Comparison of ENCODE assay signal across 9 mouse cellular contexts in the genomic region with DNA sequence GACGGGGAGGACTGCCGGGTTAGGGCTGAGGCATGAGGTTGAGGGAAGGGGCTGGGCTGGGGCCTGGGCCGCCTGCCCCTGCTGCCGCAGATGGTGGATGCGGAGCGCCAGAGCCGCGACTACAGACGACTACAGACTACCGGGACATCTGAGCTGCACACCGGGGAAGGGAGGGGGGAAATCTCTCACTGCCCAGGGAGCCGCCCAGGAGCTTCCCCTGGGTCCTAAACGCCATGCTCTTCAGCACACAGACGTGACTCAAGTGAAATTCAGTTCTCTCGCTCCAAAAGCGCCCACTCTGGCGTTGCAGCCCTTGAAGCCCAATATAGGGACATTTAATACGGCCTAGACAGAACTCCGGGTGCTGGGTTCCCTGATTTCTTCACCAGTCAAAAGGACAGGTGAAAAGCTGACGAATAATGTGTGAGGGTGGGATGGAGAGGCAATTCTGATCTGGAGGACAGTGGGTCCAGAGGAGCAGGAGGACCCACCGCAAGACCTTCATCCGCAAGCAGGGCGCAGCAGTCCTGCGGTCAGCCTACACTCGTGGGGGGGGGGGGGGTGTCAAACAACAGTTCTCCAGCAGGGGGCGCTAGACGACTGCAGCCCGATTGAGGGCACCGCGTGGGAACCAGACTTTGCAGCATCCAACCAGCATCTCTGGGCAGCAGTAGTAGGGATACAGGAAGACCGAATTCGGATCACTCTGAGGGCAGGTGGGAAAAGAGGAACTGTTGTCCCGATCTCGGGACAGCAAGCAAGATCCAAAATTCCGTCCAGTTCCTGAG. TPM values are rescaled to one million over a fixed set of nuclear protein-coding genes. Genes with fewer than 3 reads are reported as not detected.
DNase-seq lines count a peak whose midpoint lies in the region; ATAC-seq lines count a peak whose summit lies in the region.
"Had no signal": no experiment of that assay in that cellular context is flagged by ENCODE, and none has a peak within 500 bp of the region (broad histone marks: within the 10 kb centered on the region; RNA-seq: fewer than 3 reads in every experiment).

A gene (minus strand): TSS at position 136 of the 788 bp plus-strand sequence.

- intact Hi-C loops in heart, postnatal 36 days (cut with DNase I) = loop anchor here (1.0 kb wide), 1 partner anchor 32 kb away; no protein-coding TSS in a partner anchor

- peak within 1 kb of the TSS; percentile 23 for H3K4me2 ChIP-seq in limb, embryonic 13.5 days (replicated peaks)
- peak within 1 kb of the TSS; percentile 32 for H3K4me2 ChIP-seq in midbrain, embryonic 15.5 days

- peak; percentile 26; the same call in 1 of the 2 replicates for ATAC-seq in limb, embryonic 13.5 days (ENCODE audit: low FRiP score, low read depth)
- peak; percentile 38; the same call in 1 of the 2 replicates for ATAC-seq in midbrain, embryonic 15.5 days (replicated peaks)

- peaks cover 98% of the 10 kb centered on the region for H3K27me3 ChIP-seq in limb, embryonic 13.5 days
- peaks cover 78% of the 10 kb centered on the region for H3K27me3 ChIP-seq in midbrain, embryonic 15.5 days (replicated peaks)

- DNase-seq in right cerebral cortex, adult 18-20 months = peak; percentile 38
- no peak for DNase-seq in right cerebral cortex, postnatal 25 days
- DNase-seq in adrenal gland, postnatal 10 days = peak; percentile 81
- peak; percentile 88 for DNase-seq in embryo, embryonic 9.5 days (ENCODE audit: extremely low spot score)
- DNase-seq in heart, postnatal 36 days = peak; percentile 57 to 63
- peak; percentile 82 for DNase-seq in thymus, postnatal 4 days

- H3K27ac ChIP-seq in limb, embryonic 13.5 days = no peak within 1 kb of the TSS
- no peak within 1 kb of the TSS for H3K27ac ChIP-seq in midbrain, embryonic 15.5 days

- no peak within 1 kb of the TSS; the same call in 1 of the 2 replicates for H3K9ac ChIP-seq in limb, embryonic 13.5 days
- 0 out of 2 replicates have a peak within 1 kb of the TSS, but pooled peaks have one; percentile 28 for H3K9ac ChIP-seq in midbrain, embryonic 15.5 days

- H3K4me1 ChIP-seq in limb, embryonic 13.5 days = 0 out of 2 replicates have a peak, but pooled peaks cover 10% of the 10 kb centered on the region
- H3K4me1 ChIP-seq in midbrain, embryonic 15.5 days = peaks cover 41% of the 10 kb centered on the region

- H3K9me3 ChIP-seq in limb, embryonic 13.5 days = no peaks in the 10 kb centered on the region
- no peaks in the 10 kb centered on the region for H3K9me3 ChIP-seq in midbrain, embryonic 15.5 days

- 2% methylated on average over 35 of the region's 35 CpGs for WGBS in limb, embryonic 13.5 days
- 4% methylated on average over 35 of the region's 35 CpGs for WGBS in midbrain, embryonic 15.5 days

- no peaks in the 10 kb centered on the region for H3K36me3 ChIP-seq in limb, embryonic 13.5 days
- H3K36me3 ChIP-seq in midbrain, embryonic 15.5 days (replicated peaks) = no peaks in the 10 kb centered on the region

- H3K4me3 ChIP-seq in limb, embryonic 13.5 days = peak within 1 kb of the TSS; percentile 24
- peak within 1 kb of the TSS; percentile 18 for H3K4me3 ChIP-seq in midbrain, embryonic 15.5 days

RNA-seq across cellular contexts. Expression of the gene that starts here (rescaled TPM):
- total RNA-seq in adrenal gland, postnatal 10 days (2021) = under 1 TPM; 0.39 to 1.00 TPM
- under 1 TPM in 1 of 2 experiments, not detected in 1; 0.14 TPM for total RNA-seq in heart, postnatal 36 days (2021)
- not detected in 2 replicates for polyA plus RNA-seq in limb, embryonic 13.5 days (2015; fragmentation: Nextera tagmentation; extraction: Ambion mirVana)
- polyA plus RNA-seq in midbrain, embryonic 15.5 days (2015; fragmentation: Nextera tagmentation; extraction: Ambion mirVana) = 0.09 and 0.18 TPM in 2 replicates
- polyA plus RNA-seq: gonadal fat pad, adult 2 months had no signal

Comparison
In these comparisons a context has a peak if more than half of its experiments do, and no peak if none do; other contexts are left out.
1. Peak in DNase-seq in adrenal gland, postnatal 10 days; RNA of the gene not detected or under 1 TPM.
2. Peak in DNase-seq in heart, postnatal 36 days; RNA of the gene not detected or under 1 TPM.
3. Peak in ATAC-seq, H3K4me3 ChIP-seq and H3K4me2 ChIP-seq in limb, embryonic 13.5 days; RNA of the gene not detected or under 1 TPM.
4. Peak in ATAC-seq, H3K4me3 ChIP-seq, H3K9ac ChIP-seq and H3K4me2 ChIP-seq in midbrain, embryonic 15.5 days; RNA of the gene not detected or under 1 TPM.